Mouse (Mus musculus): ENCODE measurements around the gene Ngrn. TPM values are rescaled to one million over a fixed set of nuclear protein-coding genes. Genes with fewer than 3 reads are reported as not detected.

The Ngrn gene
- polyA plus RNA-seq, 1 experiment from 2014 or later: 48.7 TPM

DNA sequence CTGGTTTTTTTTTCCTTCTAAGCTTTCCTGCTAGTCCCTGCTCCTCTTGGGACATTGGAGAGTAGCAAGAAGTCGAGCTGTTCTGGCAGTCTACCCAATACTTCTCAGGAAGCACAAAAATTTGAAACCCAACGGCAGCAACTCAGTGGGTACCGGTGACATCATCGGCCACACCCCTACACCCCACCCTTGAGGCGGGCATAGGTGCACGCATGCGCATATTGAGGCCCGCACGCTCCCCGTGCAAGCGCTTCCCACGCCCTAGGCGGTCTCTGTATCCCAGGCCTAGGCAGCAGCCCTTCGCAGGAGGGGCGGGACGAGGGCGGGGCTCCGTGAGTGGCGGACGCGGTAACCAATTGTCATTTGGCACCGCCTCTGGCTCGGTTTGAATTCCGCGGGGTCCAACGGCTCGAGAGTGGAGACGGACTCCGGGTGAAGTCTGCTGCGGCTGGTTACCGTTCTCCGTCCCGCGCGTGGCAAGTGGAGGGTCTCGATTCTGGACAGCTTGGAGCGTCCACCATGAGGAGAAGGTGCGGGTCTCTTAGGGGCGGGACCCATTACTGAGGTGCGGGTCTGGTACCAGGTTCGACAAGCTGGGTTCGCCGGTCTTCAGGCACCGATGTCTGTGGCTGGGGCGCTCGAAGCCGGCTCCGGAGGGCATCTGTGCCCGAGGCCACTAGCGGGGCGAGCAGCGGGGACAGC, 33.2 kb downstream of the Ngrn start, which contains the start of gene Prc1:
Gene Prc1, plus strand, starts transcription at position 389 of the 702 bp plus-strand sequence.
- peaks cover 10% of the 10 kb centered on the region for H3K36me3 ChIP-seq
- ATAC-seq (ENCODE audit: insufficient number of reproducible peaks, low FRiP score, low TSS enrichment, low read depth): peak; percentile 98
- H3K4me3 ChIP-seq: peak within 1 kb of the TSS; percentile 74
- no peaks in the 10 kb centered on the region for H3K9me3 ChIP-seq
- H3K9ac ChIP-seq: peak within 1 kb of the TSS; percentile 39
- WGBS: under 1% methylated on average over 52 of the region's 52 CpGs
- H3K4me2 ChIP-seq: peak within 1 kb of the TSS; percentile 75
- H3K27me3 ChIP-seq: no peaks in the 10 kb centered on the region
- H3K27ac ChIP-seq: peak within 1 kb of the TSS; percentile 83
- peaks cover 11% of the 10 kb centered on the region; the same call in 1 of the 2 replicates for H3K4me1 ChIP-seq

DNA sequence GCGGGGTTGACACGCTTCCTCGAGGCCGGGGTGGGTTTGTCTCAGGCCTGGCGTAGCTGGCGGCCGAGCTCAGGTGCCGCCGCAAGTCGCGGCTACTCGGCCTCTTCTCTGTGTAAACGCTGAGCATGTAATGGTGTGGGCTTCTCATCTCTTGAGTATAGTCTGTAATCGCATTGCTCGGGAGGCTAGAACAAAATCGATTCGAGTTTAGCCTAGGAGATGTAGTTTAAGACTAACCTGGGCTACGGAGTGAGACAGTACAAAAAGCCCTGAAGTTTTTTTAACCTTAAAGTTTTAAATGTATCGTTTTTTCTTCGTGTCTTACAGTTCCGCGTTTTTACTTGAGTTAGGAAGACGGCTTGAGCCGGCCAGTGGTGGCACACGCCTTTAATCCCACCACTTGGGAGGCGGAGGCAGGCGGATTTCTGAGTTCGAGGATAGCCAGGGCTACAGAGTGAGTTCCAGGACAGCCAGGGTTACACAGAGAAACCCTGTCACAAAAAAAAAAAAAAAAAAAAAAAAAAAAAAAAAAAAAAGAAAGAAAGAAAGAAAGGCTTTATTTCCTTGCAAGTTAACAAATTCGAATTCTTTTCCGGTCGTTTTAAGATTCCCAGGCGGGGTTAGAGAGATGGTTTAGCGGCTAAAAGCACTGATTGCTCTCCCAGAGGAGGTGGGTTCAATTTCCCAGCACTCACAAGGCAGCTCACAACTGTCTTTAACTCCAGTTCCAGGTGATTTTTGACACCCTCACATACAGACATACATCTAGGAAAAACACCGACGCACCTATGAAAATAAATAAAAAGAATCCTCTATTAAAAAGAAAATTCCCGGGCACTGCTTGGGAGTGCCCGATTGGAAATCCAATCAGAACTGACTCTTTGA, 34.0 kb downstream of the Ngrn start:
- peak; percentile 28; the same call in 1 of the 2 replicates for ATAC-seq (ENCODE audit: insufficient number of reproducible peaks, low FRiP score, low TSS enrichment, low read depth)
- WGBS: 8% methylated on average over 37 of the region's 37 CpGs
- H3K4me1 ChIP-seq: peaks cover 11% of the 10 kb centered on the region; the same call in 1 of the 2 replicates
- no peaks in the 10 kb centered on the region for H3K27me3 ChIP-seq
- no peaks in the 10 kb centered on the region for H3K9me3 ChIP-seq
- peak overlapping the region; percentile 82 for H3K27ac ChIP-seq
- peaks cover 11% of the 10 kb centered on the region for H3K36me3 ChIP-seq
- peak overlapping the region; percentile 39 for H3K9ac ChIP-seq
- peak overlapping the region; percentile 74 for H3K4me3 ChIP-seq
- peak overlapping the region; percentile 75 for H3K4me2 ChIP-seq

DNA sequence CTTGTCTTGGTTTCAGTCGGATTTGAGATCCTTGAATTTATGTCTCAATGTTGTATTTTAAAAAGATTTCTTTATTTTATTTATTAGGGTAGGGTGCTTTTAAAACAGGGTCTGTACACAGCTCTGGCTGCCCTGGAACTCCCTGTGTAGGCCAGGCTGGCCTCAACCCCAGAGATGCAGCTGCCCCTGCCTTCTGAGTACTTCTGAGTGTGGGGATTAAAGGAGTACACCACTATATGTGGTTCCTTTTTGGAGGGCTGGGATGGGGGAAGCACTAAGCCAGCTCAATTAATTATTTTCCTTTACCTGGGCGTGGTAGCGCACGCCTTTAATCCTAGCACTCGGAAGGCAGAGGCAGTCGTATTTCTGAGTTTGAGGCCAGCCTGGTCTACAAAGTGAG, 35.4 kb downstream of the Ngrn start:
- Histone ChIP-seq H3K36me3 (peaks cover 17% of the 10 kb centered on the region), H3K27ac (no peak overlapping the region), H3K4me3 (0 out of 2 replicates have a peak overlapping the region, but pooled peaks have one; percentile 74), H3K9ac (no peak overlapping the region), H3K4me2 (no peak overlapping the region), H3K9me3 (no peaks in the 10 kb centered on the region), H3K4me1 (peaks cover 11% of the 10 kb centered on the region; the same call in 1 of the 2 replicates), H3K27me3 (no peaks in the 10 kb centered on the region)
- 90% methylated on average over 6 of the region's 6 CpGs for WGBS
- ATAC-seq (ENCODE audit: insufficient number of reproducible peaks, low FRiP score, low TSS enrichment, low read depth): no peak

DNA sequence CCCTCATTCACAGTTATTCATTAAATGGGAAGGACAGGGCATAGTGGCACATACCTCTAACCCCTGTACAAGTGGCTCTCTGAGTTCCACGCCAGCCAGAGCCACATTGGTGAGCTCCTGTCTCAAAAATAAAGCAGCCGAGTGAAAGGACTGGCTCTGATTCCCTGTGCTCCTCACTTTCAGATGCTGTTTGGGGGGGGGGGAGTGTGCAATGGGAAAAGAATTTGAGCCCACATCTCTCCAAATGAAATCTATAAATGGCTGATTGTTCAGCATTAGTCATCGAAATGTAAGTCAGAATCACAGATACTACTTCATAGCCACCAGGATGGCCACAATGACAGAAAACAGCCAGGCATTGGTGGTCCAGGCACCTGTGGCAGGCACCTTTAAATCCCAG, 36.0 kb downstream of the Ngrn start:
- no peaks in the 10 kb centered on the region for H3K27me3 ChIP-seq
- peaks cover 11% of the 10 kb centered on the region; the same call in 1 of the 2 replicates for H3K4me1 ChIP-seq
- H3K9ac ChIP-seq: no peak overlapping the region
- no peak overlapping the region for H3K27ac ChIP-seq
- H3K4me3 ChIP-seq: no peak overlapping the region
- 81% methylated on average over 3 of the region's 3 CpGs for WGBS
- no peak overlapping the region for H3K4me2 ChIP-seq
- peaks cover 23% of the 10 kb centered on the region for H3K36me3 ChIP-seq
- no peaks in the 10 kb centered on the region for H3K9me3 ChIP-seq
- no peak for ATAC-seq (ENCODE audit: insufficient number of reproducible peaks, low FRiP score, low TSS enrichment, low read depth)

DNA sequence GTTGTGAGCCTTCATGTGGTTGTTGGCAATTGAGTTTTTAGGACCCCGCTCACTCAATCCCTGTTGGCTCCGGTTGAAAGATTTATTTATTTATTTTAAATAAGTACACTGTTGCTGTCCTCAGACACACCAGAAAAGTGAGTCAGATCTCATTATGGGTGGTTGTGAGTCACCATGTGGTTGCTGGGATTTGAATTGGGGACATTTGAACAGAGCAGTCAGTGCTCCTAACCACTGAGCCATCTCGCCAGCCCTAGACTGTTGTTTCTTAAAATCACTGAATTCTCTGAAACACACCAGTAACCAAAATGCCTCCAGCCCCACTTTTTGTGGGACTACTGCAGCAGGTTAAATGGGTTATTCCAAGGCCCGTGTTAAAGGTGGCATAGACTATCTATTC, 37.7 kb downstream of the Ngrn start:
- Histone ChIP-seq H3K9me3 (no peaks in the 10 kb centered on the region), H3K4me1 (peaks cover 11% of the 10 kb centered on the region; the same call in 1 of the 2 replicates), H3K4me3 (no peak overlapping the region), H3K27me3 (no peaks in the 10 kb centered on the region), H3K9ac (no peak overlapping the region), H3K27ac (no peak overlapping the region), H3K36me3 (peaks cover 32% of the 10 kb centered on the region), H3K4me2 (no peak overlapping the region)
- ATAC-seq (ENCODE audit: insufficient number of reproducible peaks, low FRiP score, low TSS enrichment, low read depth): no peak
- WGBS: 90% methylated on average over 4 of the region's 4 CpGs

DNA sequence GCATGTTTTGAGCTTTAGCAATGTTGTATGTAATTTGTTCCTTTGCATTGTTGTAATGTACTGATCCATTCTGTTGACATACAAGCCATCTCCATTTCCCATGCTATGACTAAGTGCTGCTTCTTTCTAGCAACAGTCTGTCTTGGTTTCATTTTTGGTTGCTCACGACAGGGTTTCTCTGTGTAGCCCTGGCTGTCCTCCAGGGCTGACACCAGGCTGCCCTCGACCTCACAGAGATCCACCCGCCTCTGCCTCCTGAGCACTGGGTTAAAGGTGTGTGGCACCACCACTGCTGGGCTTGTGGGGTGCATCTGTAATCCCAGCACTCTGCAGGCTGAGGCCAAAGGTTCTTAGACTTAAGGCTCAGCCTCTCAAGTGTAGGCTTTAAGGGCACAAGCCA, 38.6 kb downstream of the Ngrn start:
- H3K36me3 ChIP-seq: peaks cover 41% of the 10 kb centered on the region
- peaks cover 11% of the 10 kb centered on the region; the same call in 1 of the 2 replicates for H3K4me1 ChIP-seq
- WGBS: 95% methylated on average over 3 of the region's 3 CpGs
- H3K27ac ChIP-seq: no peak overlapping the region
- H3K27me3 ChIP-seq: no peaks in the 10 kb centered on the region
- no peak overlapping the region for H3K4me3 ChIP-seq
- H3K9ac ChIP-seq: no peak overlapping the region
- H3K9me3 ChIP-seq: no peaks in the 10 kb centered on the region
- no peak overlapping the region for H3K4me2 ChIP-seq
- ATAC-seq (ENCODE audit: insufficient number of reproducible peaks, low FRiP score, low TSS enrichment, low read depth): no peak

DNA sequence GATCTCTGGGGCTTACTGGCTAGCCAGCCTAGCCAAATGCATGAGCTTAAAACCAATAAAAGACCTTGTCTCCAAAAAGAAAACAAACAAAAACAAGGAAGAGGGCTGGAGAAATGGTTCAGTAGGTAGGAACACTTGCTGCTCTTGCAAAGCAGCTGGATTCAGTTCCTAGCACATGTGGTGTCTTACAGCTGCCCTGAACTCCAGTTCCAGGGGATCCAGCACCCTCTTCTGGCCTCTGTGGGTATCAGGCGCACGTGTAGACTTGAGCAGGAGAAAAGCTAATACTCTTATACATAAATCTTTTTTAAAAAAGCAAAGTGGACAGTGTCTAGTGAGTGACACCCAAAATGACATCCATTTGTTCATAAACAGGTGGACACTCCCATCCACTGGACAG, 40.5 kb downstream of the Ngrn start:
- Histone ChIP-seq H3K27ac (no peak overlapping the region), H3K36me3 (peaks cover 57% of the 10 kb centered on the region), H3K9ac (no peak overlapping the region), H3K4me3 (no peak overlapping the region), H3K9me3 (no peaks in the 10 kb centered on the region), H3K4me1 (0 out of 2 replicates have a peak, but pooled peaks cover 5% of the 10 kb centered on the region), H3K4me2 (no peak overlapping the region), H3K27me3 (no peaks in the 10 kb centered on the region)
- whole genome bisulfite sequencing: 85% methylated on average over 2 of the region's 2 CpGs
- no peak for ATAC-seq (ENCODE audit: insufficient number of reproducible peaks, low FRiP score, low TSS enrichment, low read depth)

DNA sequence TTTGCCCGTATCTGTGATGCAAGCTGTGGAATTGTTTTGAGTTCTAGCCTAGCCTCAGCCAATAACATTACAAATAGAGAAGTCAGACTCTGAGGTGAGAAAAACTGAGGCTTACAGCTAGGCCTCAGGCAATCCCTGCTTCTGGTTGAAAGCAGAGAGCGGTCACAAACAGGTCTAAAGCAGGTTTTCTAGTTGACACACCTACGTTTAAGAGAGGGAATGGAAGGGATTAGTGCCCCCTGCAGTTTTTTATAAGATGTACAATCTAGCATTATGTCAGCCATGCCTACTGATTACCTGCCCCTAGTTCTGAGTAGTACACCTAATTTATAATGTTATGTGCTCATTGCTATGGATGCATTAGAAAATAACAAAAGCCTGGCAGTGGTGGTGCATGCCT, 46.8 kb downstream of the Ngrn start:
- H3K4me1 ChIP-seq: no peaks in the 10 kb centered on the region
- no peaks in the 10 kb centered on the region for H3K9me3 ChIP-seq
- peaks cover 81% of the 10 kb centered on the region for H3K36me3 ChIP-seq
- H3K27me3 ChIP-seq: no peaks in the 10 kb centered on the region
- no peak for ATAC-seq (ENCODE audit: insufficient number of reproducible peaks, low FRiP score, low TSS enrichment, low read depth)
- no peak overlapping the region for H3K4me3 ChIP-seq
- H3K27ac ChIP-seq: no peak overlapping the region
- no peak overlapping the region for H3K9ac ChIP-seq
- H3K4me2 ChIP-seq: no peak overlapping the region
- WGBS: 75% methylated on average over 3 of the region's 3 CpGs

DNA sequence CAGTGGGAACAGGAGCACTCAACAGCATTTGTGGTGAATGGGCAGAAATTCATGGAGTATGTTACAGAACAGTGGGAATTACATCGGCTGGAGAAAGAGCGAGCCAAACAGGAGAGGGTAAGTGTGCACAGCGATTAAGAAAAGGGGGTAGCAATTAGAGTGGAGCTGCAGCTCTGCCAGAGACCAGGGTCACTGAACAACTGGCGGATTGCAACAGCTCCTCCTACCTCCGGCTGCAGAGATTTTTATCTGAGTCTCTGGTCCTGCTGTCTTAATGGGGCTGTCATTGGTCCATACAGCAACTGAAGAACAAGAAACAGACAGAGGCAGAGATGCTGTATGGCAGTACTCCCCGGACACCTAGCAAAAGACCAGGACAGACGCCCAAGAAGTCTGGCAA, 49.8 kb downstream of the Ngrn start:
- Histone ChIP-seq H3K4me2 (no peak overlapping the region), H3K4me1 (no peaks in the 10 kb centered on the region), H3K9me3 (no peaks in the 10 kb centered on the region), H3K9ac (no peak overlapping the region), H3K27me3 (no peaks in the 10 kb centered on the region), H3K4me3 (no peak overlapping the region), H3K36me3 (peaks cover 87% of the 10 kb centered on the region), H3K27ac (no peak overlapping the region)
- no peak for ATAC-seq (ENCODE audit: insufficient number of reproducible peaks, low FRiP score, low TSS enrichment, low read depth)
- WGBS: 82% methylated on average over 7 of the region's 7 CpGs

Other genes with a start within 250 kb of the Ngrn start
- gene Zfp710, start 236.4 kb upstream of the Ngrn start, polyA plus RNA-seq (2015; fragmentation: Nextera tagmentation; extraction: Ambion mirVana): 16.9 and 18.9 TPM in 2 replicates
- 546 and 644 TPM in 2 replicates for gene Idh2, start 145.8 kb upstream of the Ngrn start, polyA plus RNA-seq (2015; fragmentation: Nextera tagmentation; extraction: Ambion mirVana)
- 16.5 and 18.1 TPM in 2 replicates for gene Sema4b, start 74.4 kb upstream of the Ngrn start, polyA plus RNA-seq (2015; fragmentation: Nextera tagmentation; extraction: Ambion mirVana)
- gene Cib1, start 28.4 kb upstream of the Ngrn start, polyA plus RNA-seq (2015; fragmentation: Nextera tagmentation; extraction: Ambion mirVana): 62.5 and 69.4 TPM in 2 replicates
- 3.2 and 3.8 TPM in 2 replicates for gene Gdpgp1, start 28.4 kb upstream of the Ngrn start, polyA plus RNA-seq (2015; fragmentation: Nextera tagmentation; extraction: Ambion mirVana)
- 0.73 and 1.1 TPM in 2 replicates for gene Ttll13, start 14.8 kb upstream of the Ngrn start, polyA plus RNA-seq (2015; fragmentation: Nextera tagmentation; extraction: Ambion mirVana)
- gene Vps33b, start 8.4 kb downstream of the Ngrn start, polyA plus RNA-seq (2015; fragmentation: Nextera tagmentation; extraction: Ambion mirVana): 11.8 and 12.3 TPM in 2 replicates
- gene Prc1, start 33.2 kb downstream of the Ngrn start, polyA plus RNA-seq (2015; fragmentation: Nextera tagmentation; extraction: Ambion mirVana): 103 and 116 TPM in 2 replicates
- 8.0 and 9.5 TPM in 2 replicates for gene Rccd1, start 63.2 kb downstream of the Ngrn start, polyA plus RNA-seq (2015; fragmentation: Nextera tagmentation; extraction: Ambion mirVana)
- 51.4 and 51.7 TPM in 2 replicates for gene Unc45a, start 79.8 kb downstream of the Ngrn start, polyA plus RNA-seq (2015; fragmentation: Nextera tagmentation; extraction: Ambion mirVana)
- 18.4 and 19.4 TPM in 2 replicates for gene Hddc3, start 81.9 kb downstream of the Ngrn start, polyA plus RNA-seq (2015; fragmentation: Nextera tagmentation; extraction: Ambion mirVana)
- 15.7 and 17.6 TPM in 2 replicates for gene Man2a2, start 110.2 kb downstream of the Ngrn start, polyA plus RNA-seq (2015; fragmentation: Nextera tagmentation; extraction: Ambion mirVana)
- 14.8 and 15.8 TPM in 2 replicates for gene Fes, start 126.7 kb downstream of the Ngrn start, polyA plus RNA-seq (2015; fragmentation: Nextera tagmentation; extraction: Ambion mirVana)
- gene Furin, start 144.2 kb downstream of the Ngrn start, polyA plus RNA-seq (2015; fragmentation: Nextera tagmentation; extraction: Ambion mirVana): 12.8 and 13.7 TPM in 2 replicates